Mouse (Mus musculus): Measurements from ENCODE around the gene Abcg5.

Abcg5 gene

GRCm38 (mm10) chr17:84684284-84684683, 1.5 kb upstream of the Abcg5 start:
- no peak for DNase-seq

- DNase-seq: no peak
These were observed 1.1 kb downstream of the Abcg5 start for GRCm38 (mm10) chr17:84681670-84682069.

- no peak for DNase-seq
These were observed 5.2 kb downstream of the Abcg5 start for GRCm38 (mm10) chr17:84677595-84677994.

- DNase-seq: peak; percentile 59
These were observed 6.9 kb downstream of the Abcg5 start, which contains the start of gene Abcg8 for GRCm38 (mm10) chr17:84675951-84676366. TSS of gene Abcg8 (plus strand) at chr17:84676302.

GRCm38 (mm10) chr17:84675204-84675603, 7.6 kb downstream of the Abcg5 start:
- no peak for DNase-seq

GRCm38 (mm10) chr17:84674048-84674447, 8.8 kb downstream of the Abcg5 start:
- DNase-seq: no peak

- DNase-seq: no peak
These were observed 10.1 kb downstream of the Abcg5 start for GRCm38 (mm10) chr17:84672376-84673369.

GRCm38 (mm10) chr17:84667848-84668247, 15.0 kb downstream of the Abcg5 start:
- DNase-seq: no peak

GRCm38 (mm10) chr17:84665691-84666090, 17.1 kb downstream of the Abcg5 start:
- no peak for DNase-seq

GRCm38 (mm10) chr17:84665053-84665452, 17.8 kb downstream of the Abcg5 start:
- DNase-seq: no peak

GRCm38 (mm10) chr17:84658951-84659350, 23.9 kb downstream of the Abcg5 start:
- no peak for DNase-seq

- DNase-seq: no peak
These were observed 24.6 kb downstream of the Abcg5 start for GRCm38 (mm10) chr17:84658195-84658594.

- DNase-seq: no peak
These were observed 25.0 kb downstream of the Abcg5 start for GRCm38 (mm10) chr17:84657782-84658181.

GRCm38 (mm10) chr17:84657422-84657732, 25.4 kb downstream of the Abcg5 start:
- no peak for DNase-seq

GRCm38 (mm10) chr17:84656653-84657421, 26.0 kb downstream of the Abcg5 start:
- DNase-seq: no peak

- DNase-seq: no peak
These were observed 26.6 kb downstream of the Abcg5 start for GRCm38 (mm10) chr17:84656205-84656604.

- DNase-seq: no peak
These were observed 29.3 kb downstream of the Abcg5 start for GRCm38 (mm10) chr17:84653544-84653943.

- no peak for DNase-seq
These were observed 32.4 kb downstream of the Abcg5 start for GRCm38 (mm10) chr17:84650302-84651017.

- no peak for DNase-seq
These were observed 35.2 kb downstream of the Abcg5 start for GRCm38 (mm10) chr17:84647630-84648029.

GRCm38 (mm10) chr17:84646477-84646876, 36.3 kb downstream of the Abcg5 start:
- no peak for DNase-seq

- no peak for DNase-seq
These were observed 36.9 kb downstream of the Abcg5 start for GRCm38 (mm10) chr17:84645894-84646293.

GRCm38 (mm10) chr17:84645119-84645518, 37.7 kb downstream of the Abcg5 start:
- DNase-seq: no peak

Data from retina, postnatal 1 day (tissue).